Comparison of ENCODE assay signal across 26 mouse cellular contexts in genomic region chr12:93677478-93677877, GRCm38 (mm10).
DNase-seq lines count a peak whose midpoint lies in the region; ATAC-seq and TF ChIP-seq lines count a peak whose summit lies in the region.
"Had no signal": no experiment of that assay in that cellular context is flagged by ENCODE, and none has a peak within 500 bp of the region (broad histone marks: within the 10 kb centered on the region; RNA-seq: fewer than 3 reads in every experiment).

No protein-coding gene starts in this region.

- no peak overlapping the region for H3K4me3 ChIP-seq in limb, embryonic 12.5 days (replicated peaks)
- H3K4me3 ChIP-seq in limb, embryonic 10.5 days, result no peak overlapping the region
- H3K4me3 ChIP-seq in limb, embryonic 14.5 days (replicated peaks; ENCODE audit: low read length), result no peak overlapping the region
- H3K4me3 ChIP-seq: embryonic facial prominence, embryonic 10.5 days; embryonic facial prominence, embryonic 12.5 days; erythroblast, embryonic 14.5 days; forebrain, embryonic 10.5 days; forebrain, embryonic 12.5 days had no signal

- H3K4me2 ChIP-seq in limb, embryonic 12.5 days, result no peak overlapping the region
- no peak overlapping the region for H3K4me2 ChIP-seq in limb, embryonic 14.5 days (replicated peaks; ENCODE audit: low read depth, low read length, severe bottlenecking)
- H3K4me2 ChIP-seq: embryonic facial prominence, embryonic 12.5 days; forebrain, embryonic 12.5 days had no signal

- H3K9ac ChIP-seq in limb, embryonic 12.5 days (replicated peaks), result no peak overlapping the region
- no peak overlapping the region for H3K9ac ChIP-seq in limb, embryonic 14.5 days (ENCODE audit: low read depth, low read length, severe bottlenecking)
- H3K9ac ChIP-seq: embryonic facial prominence, embryonic 12.5 days; forebrain, embryonic 12.5 days had no signal

- WGBS in limb, embryonic 12.5 days, result 40% methylated on average over 1 of the region's 1 CpGs
- WGBS in limb, embryonic 10.5 days, result 80% methylated on average over 1 of the region's 1 CpGs
- WGBS in limb, embryonic 14.5 days, result 40% methylated on average over 1 of the region's 1 CpGs

- H3K36me3 ChIP-seq in limb, embryonic 12.5 days, result no peaks in the 10 kb centered on the region
- no peaks in the 10 kb centered on the region for H3K36me3 ChIP-seq in limb, embryonic 10.5 days
- no peaks in the 10 kb centered on the region for H3K36me3 ChIP-seq in limb, embryonic 14.5 days (ENCODE audit: control insufficient read depth, insufficient read depth, low read length)
- H3K36me3 ChIP-seq: embryonic facial prominence, embryonic 10.5 days; embryonic facial prominence, embryonic 12.5 days; forebrain, embryonic 10.5 days; forebrain, embryonic 12.5 days; G1E had no signal

- DNase-seq in limb, embryonic 10.5 days (ENCODE audit: low spot score), result no peak
- DNase-seq in limb, embryonic 14.5 days (ENCODE audit: low spot score), result peak; percentile 58
- DNase-seq in left cerebral cortex, adult 9 months (ENCODE audit: low spot score in 2 of 2), result no peak
- no peak for DNase-seq in spleen, postnatal 14 days (ENCODE audit: low spot score in 2 of 2)
- DNase-seq: adrenal gland, adult 8-10 months; adrenal gland, postnatal 14 days; adrenal gland, postnatal 36 days; B cell, adult 2 months; cerebellum, adult 11-12 months; cerebellum, adult 2 months; cerebellum, adult 9-10 months; cerebellum, postnatal 10 days; cerebellum, postnatal 25 days had no signal

- no peaks in the 10 kb centered on the region; the same call in 1 of the 2 replicates for H3K27me3 ChIP-seq in limb, embryonic 12.5 days
- no peaks in the 10 kb centered on the region for H3K27me3 ChIP-seq in limb, embryonic 10.5 days (ENCODE audit: low read depth, poor library complexity, severe bottlenecking)
- no peaks in the 10 kb centered on the region for H3K27me3 ChIP-seq in limb, embryonic 14.5 days (ENCODE audit: control insufficient read depth, insufficient read depth, low read length)
- H3K27me3 ChIP-seq: CH12.LX; forebrain, embryonic 12.5 days; Patski had no signal

- no peak overlapping the region for H3K27ac ChIP-seq in limb, embryonic 12.5 days
- no peak overlapping the region for H3K27ac ChIP-seq in limb, embryonic 10.5 days
- H3K27ac ChIP-seq in limb, embryonic 14.5 days (replicated peaks; ENCODE audit: low read depth, low read length), result no peak overlapping the region
- H3K27ac ChIP-seq: embryonic facial prominence, embryonic 10.5 days; embryonic facial prominence, embryonic 12.5 days; forebrain, embryonic 10.5 days; forebrain, embryonic 12.5 days had no signal

- no peak for TF ChIP-seq POLR2A in limb, embryonic 14.5 days (IDR thresholded peaks at IDR 0.05; ENCODE audit: borderline replicate concordance, extremely low read depth, insufficient read depth, insufficient read length)

- H3K9me3 ChIP-seq in limb, embryonic 12.5 days, result no peaks in the 10 kb centered on the region
- no peaks in the 10 kb centered on the region for H3K9me3 ChIP-seq in limb, embryonic 10.5 days (replicated peaks)
- no peaks in the 10 kb centered on the region for H3K9me3 ChIP-seq in limb, embryonic 14.5 days (ENCODE audit: control insufficient read depth, low read length)
- H3K9me3 ChIP-seq: embryonic facial prominence, embryonic 10.5 days; embryonic facial prominence, embryonic 12.5 days; forebrain, embryonic 10.5 days; forebrain, embryonic 12.5 days had no signal

- peaks cover 4% of the 10 kb centered on the region; the same call in 1 of the 2 replicates for H3K4me1 ChIP-seq in limb, embryonic 12.5 days (replicated peaks)
- peaks cover 18% of the 10 kb centered on the region for H3K4me1 ChIP-seq in limb, embryonic 10.5 days
- H3K4me1 ChIP-seq in limb, embryonic 14.5 days (ENCODE audit: control insufficient read depth, insufficient read depth, low read length), result peaks cover 6% of the 10 kb centered on the region; the same call in 1 of the 2 replicates
- H3K4me1 ChIP-seq: embryonic facial prominence, embryonic 10.5 days; forebrain, embryonic 10.5 days; forebrain, embryonic 12.5 days had no signal

- ATAC-seq in limb, embryonic 12.5 days (ENCODE audit: insufficient number of reproducible peaks, insufficient read depth, low FRiP score, low TSS enrichment, low read depth), result peak; percentile 75
- peak; percentile 76 for ATAC-seq in limb, embryonic 14.5 days (ENCODE audit: low FRiP score, low read depth)
- ATAC-seq: activated CD4-positive, CD25-positive, alpha-beta regulatory T cell, adult 4 months; CD4-positive, CD25-positive, alpha-beta regulatory T cell, adult 4 months; forebrain, embryonic 14.5 days; forebrain, embryonic 16.5 days; Patski had no signal
